Mouse (Mus musculus): ENCODE data around the gene Rab3c.

The Rab3c gene

DNA sequence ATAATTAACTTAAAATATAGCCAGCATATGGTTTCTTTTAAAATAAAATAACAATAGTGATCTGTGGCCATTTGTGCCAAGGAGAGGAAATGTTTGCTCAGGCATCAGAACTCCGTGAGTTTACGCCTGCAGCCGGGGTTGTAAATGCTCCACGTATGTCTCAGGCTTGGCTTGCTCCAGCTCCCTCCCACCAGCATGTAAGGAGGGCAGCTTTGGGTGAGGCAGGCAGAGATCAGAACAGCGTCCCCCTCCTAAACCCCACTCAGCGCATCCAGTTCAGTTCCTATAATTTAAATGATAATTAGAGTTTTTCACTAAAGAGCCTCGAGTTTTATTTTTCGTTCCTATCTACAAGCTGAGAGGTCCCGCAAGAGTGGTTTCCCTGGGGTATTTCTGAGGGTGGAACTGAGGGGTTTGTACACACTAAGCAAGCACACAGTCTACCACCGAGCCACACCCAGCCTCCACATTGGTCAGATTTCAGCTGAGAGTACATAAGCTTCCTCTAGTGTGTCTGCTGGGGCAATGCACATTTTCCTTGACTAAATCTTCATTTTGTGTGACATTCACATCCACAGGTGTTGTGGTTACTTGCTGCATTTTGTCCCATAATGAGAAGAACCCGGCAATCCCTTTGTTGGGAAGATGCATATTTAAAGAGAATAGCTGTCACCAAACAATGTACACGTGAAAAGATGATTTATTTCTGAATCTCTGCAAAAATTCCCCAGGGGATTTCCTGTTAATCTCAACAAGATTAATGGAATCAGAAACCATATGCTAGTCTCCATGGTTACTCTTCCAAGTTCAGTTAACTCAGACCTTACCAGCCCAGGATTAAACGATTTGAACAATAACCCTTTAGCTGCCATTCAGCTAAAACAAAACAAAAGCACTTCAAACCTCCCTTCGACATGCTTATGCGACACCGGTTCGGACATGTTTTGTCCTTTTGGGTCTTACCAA is 186.8 kb downstream of the Rab3c start:
- DNase-seq, result no peak

DNA sequence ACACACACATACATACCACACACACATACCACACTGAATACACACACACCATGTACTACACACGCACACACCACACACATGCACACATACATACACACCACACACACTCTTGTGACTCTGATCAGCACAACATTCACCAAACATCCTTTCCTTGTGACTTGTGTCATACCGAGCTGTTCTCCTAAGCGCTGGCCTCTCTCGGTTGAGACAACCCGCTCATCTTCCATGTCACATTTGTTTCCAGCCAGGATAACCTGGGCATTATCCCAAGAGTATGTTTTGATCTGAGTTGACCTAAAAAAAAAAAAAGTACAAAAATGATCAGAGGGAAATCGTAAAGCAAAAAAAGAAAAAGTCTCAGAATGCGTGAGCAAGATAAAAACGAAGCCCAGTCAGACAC is 196.8 kb downstream of the Rab3c start:
- DNase-seq, result no peak

DNA sequence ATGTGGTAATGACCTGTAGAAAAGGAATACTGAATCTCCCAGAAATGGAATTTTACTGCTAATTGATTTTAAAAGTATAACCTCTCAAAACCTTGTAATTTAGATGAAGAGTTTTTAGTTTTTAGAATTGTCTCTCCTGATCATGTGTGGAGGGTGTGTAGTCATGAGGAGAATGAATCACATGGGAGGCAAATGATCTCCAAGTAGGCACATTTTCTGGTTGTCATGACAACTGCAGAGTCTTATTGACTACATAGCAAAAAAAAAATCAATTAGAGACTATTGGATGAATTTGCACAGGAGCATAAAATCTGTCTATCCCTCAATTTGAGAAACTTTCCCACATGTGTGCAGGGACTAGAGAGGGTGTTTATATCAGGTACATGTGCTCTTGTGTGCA is 199.6 kb downstream of the Rab3c start:
- DNase-seq, result no peak

DNA sequence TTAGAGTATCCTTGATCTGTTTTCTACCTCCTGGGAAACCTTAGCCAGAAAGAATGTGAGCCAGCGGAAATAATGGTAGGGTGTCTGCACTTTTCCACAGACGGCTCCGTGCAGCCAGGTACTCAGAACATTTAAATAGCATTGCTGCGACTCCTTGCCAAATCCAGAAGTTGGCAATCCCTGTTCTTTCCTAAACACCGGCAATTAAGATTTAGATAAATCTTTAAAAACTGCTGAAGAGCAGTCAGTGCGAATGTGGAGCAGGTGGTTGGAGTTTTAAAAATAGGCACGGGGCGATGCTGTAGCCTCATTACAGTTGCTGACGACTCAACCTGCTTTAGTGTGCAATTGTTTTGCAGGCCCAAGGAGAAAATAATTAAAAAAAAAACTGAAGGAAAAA is 205.2 kb downstream of the Rab3c start:
- no peak for DNase-seq

DNA sequence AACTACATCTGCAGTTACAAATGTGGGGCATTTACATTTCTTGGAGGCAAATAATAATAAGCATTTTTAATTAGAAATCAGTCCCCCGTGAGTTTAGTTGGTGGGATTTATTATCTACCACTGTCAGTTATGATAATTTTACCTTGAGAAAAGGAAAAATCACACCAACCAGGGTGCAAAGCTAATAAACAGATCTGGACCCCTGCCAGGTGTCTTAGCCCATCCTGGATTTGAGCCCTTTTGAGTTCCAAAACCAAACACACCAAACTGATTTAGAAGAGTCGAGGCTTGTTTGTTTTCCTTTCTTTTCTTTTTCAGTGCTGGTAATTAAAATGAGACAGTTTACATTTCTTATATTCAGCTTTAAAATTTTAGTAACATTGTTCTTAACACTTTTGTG is 206.6 kb downstream of the Rab3c start:
- DNase-seq, result no peak

DNA sequence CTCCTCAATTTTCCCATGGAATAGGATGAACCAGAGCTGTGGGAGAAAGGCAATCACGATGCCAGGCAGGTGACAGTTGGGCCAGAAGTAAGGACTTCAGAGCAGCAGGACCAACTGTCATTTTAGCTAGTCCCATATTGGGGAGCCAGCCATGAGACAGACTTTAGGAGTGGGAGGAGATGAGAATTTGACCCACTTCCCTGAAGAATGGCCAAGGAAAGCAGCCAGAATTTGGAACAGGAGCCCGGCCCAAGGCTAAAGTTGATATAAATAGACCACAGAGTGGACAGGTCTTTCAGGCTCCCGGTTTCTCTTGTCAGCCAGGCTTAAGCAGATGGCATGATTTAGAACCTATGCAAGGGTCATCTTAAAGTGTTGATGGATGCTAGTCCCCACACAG is 213.6 kb downstream of the Rab3c start:
- no peak for DNase-seq

DNA sequence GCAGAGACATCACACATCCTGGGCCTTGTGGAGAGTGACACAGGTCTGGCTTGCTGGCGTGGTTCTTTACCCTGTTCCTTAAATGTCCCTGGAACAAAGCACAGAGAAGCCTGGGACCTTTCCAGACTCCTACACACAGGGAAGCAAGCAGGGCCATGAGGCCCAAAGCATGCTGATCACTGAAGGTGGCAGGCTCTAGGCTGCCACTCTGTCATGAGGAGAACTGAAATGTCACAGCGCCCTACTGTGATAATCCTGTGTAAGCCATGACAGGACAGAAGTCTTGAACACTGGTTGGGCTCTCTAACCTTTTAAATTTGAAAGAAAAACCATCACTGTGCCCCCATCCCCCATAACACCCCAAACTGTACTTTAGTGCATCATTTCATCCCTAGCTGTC is 214.1 kb downstream of the Rab3c start:
- DNase-seq, result no peak

DNA sequence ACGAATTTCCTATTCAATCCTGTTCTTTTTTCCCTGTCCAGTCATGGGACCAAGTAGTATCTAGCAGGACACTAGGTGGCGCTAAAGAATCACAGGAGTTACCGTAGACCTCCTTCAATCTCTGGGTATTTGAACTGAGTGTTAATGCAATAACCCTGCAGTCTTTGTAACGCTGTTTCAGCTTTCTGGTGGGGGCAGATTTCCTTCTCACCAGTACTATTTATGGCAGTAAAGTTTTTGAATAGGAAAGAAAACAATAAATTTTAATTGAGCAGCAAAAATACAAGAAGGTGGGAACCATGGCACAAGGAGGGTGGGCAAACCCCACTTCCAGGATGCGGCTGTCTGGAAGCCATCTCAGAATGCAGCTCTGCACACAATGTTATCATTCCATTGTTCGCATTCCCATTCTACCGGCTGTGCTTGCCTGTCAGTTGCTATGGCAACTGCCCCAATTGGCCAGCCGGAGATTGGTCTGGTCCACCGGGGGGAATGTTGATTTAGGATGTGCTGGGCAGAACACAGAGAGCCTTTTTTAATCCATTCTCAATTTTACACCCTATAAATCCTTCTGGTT is 217.9 kb downstream of the Rab3c start:
- DNase-seq, result peak; percentile 84

DNA sequence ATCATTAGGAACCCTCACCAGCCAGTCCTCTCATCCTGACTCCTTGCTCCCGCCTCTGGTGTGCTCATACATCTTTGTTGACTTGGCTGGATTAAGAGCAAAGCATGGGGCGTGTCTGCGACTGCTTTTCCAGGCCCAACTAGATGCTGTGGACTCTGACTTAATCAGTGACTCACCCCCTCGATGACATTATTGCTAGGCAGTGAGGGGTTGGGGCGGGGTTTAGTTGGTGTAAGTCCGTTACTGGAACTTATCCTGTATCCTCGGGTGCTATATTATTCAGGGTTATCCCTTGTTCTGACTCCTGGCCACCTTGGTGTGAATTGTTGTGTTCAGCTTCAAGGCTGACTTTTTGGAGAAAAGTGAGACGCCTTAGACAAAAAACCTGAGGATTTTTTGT is 218.5 kb downstream of the Rab3c start:
- no peak for DNase-seq

DNA sequence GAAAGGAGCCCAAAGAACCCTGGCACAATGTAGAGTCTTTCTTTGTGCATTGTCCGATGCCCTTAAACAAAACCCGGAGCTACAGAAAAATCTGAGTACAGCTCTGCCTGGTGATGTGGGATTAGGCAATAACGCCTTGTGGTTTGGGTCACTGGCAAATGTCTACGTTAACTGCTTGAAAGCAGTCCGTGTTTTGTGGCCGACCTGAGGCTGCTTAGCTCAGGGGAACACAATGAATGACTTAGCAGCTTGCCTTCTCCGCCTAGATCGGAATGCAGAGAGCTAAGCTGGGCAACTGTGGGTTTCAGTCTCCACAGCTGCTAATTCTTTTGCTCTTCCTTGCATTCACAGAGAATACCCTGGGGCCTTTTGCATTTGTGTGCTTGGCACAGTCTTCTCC is 226.3 kb downstream of the Rab3c start:
- DNase-seq, result no peak

DNA sequence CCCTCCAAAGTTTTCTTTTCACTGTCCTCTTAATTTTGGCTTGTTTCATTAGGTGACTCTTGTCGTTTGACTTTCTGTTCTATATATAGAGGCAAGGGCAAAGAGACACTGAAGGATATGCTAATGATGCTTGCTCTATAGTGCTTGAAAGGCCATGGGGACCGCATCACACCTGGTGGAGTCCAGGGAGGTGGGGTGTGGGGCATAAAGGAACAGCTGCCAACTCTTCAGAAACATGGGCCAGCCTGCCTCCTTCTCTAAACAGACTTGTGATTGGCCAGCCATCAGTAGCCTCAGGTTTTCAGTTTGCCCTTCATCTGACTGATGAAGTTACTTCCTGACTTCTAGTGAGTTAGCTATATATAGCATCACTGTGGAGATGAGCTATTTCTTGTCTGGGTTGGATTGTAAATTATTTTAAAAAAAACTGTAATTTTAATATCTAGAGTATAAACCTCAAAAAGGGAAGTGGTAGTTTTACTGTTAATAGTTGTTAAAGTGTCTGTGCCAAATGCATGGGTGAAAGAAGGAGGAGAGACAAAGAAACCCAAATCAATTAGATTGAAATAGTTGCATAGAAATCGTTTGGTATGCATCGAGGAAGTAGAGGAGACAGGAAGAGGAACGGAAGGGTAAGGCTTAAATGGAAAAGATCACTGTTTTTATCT is 231.9 kb downstream of the Rab3c start:
- DNase-seq, result no peak

DNA sequence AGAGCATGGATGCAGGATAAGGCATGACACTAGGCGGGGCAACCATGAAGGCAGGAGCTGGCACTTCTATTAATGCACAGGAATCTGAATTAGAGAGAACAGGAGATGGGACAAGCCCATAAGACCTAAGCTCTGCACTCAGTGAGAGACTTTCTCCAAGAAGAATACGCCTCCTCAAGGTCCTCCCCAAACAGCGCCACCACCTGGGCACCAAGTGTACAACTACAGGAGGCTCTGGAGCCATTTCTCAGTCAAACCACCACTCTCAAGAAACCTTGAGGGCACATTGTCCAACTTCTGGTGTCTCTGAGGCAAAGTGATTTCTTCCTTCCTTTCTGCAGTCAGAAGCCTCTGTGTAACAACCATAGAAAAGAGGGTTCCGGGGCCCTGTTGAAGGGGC is 236.4 kb downstream of the Rab3c start:
- no peak for DNase-seq

DNA sequence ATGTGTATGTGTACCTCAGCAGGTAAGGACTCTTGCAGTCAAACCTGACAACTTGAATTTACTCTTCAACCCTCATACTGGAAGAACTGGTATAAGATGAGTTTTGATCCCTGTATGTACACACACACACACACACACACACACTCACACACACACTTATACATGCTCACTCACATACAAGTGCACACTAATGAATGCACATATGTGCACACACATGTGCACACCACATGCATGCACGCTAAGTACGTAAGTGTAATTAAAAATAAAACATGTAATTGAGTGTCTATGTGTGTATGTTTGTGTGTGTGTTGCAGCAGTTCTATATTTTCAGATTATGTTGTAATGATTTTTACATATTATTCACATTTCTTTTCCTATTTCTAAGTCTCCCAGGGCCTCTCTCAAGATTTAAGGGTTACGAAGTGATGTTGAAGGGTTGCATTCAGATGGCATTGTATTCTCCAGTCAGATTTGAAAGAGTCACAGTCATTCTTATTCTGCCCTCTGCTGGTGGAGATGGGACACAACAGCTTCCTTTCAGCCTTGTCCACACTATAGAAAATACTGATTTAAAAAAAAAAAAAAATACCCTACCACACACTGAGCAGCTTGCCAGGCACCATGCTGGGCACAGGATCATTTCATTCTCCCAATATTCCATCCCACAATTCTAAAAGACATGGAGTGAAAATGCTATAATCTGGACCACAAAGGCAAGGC is 240.9 kb downstream of the Rab3c start:
- DNase-seq, result peak; percentile 64

DNA sequence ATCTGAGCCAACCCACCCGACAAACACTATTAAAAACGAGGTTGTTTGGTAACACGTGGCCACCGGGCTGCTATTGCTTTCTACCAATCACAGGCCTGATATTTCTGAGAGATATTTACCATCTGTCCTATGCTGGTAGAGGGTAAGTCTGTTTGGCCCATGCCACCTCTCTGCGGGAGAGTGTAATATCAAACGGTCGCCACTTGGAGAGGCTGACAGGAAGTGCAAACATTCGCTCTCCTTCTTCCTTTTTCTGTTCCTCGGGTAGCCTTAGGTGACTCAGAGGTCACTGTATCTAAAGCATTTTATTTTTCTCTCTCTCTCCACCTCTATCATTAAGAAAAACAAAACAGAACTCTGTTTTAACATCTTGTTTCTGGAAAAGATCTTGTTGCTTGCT is 241.6 kb downstream of the Rab3c start:
- no peak for DNase-seq

DNA sequence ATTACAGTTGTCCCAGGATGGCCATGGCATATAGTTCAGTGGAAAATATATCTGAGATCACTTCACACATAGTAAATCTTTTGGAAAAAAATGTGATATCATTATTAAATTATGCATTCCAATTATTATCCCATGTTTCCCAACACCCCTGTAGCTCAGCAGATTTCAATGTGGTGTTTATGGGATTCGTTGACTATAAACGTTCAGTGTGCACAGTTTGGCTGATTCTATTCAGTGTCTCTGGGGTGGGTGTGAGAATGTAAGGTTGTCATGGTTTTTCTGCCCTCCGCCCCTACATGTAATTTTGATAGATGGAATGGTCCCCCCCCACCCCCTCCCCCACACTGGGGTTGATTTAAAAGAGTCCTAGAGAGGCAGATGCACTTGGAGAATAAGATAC is 242.3 kb downstream of the Rab3c start:
- no peak for DNase-seq

DNA sequence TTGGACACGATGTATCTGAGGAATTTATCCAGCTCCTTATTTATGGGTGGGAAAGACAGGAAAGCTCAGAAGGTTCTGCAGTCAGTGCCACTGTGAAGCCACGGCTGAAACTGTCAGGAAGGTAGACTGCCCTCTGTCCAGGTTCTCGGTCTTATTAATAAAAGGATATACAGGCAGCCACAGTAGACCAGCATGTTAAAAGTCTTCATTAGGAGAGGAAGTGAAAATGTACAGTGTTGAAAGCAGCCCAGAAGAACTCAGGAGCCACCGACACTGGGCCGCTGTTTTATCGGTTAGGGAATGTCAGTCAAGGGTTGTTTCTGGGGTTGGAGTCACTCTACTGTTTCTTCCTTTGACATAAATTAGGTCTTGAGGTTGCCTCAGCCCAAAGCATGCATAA is 245.9 kb downstream of the Rab3c start:
- DNase-seq, result no peak

DNA sequence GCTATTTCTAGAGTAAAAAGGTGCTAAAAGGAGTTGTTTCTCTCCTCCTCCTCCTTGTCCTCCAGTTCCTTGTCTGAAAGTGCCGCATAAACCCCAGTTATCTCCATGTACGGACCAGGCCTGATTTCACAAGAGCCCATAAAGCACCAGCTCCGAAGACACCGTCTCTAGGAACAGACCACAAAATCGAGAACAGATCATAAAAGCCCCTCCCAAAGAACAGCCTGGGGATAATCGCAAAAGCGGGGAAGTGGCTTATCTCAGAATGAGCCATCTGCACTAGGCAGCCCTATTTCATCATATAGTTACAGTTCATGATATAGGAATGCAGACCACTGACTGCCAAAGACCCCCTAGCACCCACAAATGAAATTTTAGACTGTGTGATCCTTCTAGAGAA is 246.8 kb downstream of the Rab3c start:
- DNase-seq, result no peak

DNA sequence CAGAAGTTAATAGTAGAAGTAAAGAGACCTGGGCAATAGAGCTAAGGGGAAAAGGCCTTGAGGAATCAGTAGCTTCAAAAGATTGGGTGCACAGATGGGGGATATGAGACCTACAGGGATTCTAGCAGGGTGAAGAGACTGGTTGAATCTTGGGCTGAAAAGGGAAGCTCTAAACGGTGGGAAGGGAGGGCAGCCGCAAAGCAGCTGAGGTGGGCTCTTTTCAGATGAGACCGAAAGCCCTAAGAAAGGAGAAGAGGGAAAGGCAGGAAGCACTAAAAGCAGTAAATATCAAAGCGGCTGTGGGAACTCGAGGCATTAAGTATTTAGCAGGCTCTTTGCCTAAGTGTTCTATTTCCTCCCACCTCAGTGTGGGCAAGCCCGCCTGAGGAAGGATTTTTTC is 248.9 kb downstream of the Rab3c start:
- no peak for DNase-seq

DNA sequence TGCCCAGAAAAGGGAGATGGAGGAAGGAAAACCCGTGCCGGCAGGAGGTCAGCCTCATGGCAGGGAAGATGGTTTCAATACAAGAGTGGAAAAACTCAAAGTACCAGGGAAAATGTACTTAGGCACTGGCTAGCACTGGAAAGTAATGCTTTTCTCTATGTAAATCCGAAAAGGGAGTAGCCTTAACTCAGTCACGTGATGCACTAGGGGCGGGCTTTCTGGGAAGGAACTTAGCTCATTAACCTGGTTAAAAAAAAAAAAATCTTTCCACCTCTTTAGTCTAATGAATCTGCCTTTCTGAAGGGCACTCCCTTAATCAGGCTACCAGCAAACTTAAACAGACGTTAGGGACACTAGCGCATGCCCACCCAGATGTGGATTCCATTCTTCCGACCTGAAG is 249.7 kb downstream of the Rab3c start:
- no peak for DNase-seq

DNA sequence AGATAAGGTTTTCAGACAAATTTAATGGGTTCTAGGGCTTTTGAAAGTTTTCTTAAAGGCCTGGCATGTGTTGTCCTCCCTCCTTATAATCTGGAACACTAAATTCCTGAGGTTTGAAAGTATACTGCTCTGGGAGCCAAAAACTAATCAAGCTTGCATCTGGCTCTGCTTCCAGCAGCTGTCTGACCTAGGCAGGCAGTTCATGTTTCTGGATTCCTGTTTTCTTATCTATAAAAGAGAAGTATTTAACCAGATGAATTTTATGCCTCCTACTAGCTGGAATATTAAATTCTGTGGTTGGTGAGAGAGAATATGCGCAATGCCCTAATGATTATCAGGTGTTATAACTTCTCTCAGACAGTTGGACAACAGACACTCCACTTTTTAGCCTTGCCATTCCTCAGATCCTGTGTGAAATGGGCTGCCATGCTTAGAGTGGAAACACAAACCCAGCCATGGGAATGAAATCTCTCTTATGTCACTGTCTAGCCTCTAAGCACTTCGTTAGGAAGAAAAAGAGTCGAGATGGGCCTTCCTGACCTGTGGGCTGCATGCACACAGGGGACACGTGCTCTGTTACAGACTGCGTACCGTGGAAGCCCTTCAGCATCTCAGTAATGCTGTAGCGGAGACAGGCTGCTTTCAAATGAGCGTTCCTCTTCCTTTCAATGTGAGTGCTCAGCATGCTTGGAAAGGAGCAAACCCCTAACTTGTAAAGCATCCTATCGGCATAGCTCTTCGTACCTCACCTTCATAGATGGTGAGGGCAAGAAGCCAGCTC is 256.2 kb downstream of the Rab3c start:
- DNase-seq, result no peak

DNA sequence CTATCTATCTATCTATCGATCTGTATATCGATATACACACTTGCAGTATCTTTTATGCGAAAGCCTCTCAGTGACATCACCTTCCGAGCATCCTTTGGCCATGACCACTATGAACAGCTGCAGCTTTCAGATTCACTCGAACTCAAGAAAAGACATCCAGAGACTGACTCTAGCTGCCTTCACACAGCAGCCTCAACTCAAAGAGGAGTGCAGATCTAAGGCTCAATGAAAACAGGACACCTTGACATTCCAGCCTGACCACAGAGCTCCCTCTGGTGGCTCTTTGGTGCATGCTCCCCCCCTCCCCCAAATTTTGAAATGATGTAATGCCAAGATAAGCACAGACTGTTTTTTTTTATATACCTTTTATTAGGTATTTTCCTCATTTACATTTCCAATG is 257.8 kb downstream of the Rab3c start:
- DNase-seq, result peak; percentile 22

DNA sequence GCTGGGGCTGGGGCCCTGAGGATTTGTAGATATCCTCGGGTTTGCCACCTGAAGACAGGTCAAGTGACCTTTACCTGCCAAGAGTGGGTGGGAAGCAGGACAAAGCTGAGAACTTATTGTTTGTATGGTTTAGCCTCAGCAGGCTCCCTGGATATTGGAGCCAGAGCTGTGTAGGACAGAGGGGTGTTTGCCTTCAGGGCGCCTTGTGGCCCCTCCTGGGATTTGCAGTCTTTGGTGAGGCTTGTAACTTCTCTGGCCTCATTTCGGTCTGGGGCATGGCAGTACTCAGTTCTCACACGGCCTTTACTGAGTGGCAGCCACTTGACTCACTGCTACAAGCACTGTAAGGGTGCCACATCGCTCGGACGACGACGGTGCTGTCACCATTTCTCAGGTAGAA is 261.0 kb downstream of the Rab3c start:
- no peak for DNase-seq
